Mouse (Mus musculus) testis, adult 2 months (tissue): ENCODE results near the gene Spryd4.

Experiments
- CTCF ChIP-seq: fragments of 200-500 bp; IDR thresholded peaks from 2 replicates; pipeline ENCODE4 v1.5.1; 2012; ENCODE audit warnings: low read depth, mild to moderate bottlenecking, inconsistent platforms, low read length, moderate library complexity; ENCODE audit not compliant: control insufficient read depth, insufficient read depth, insufficient replicate concordance
- POLR2A ChIP-seq: fragments of 200-500 bp; IDR thresholded peaks from 2 replicates; pipeline ENCODE4 v1.6.1; 2012; ENCODE audit warnings: low read depth, mild to moderate bottlenecking, inconsistent platforms, low read length, moderate library complexity; ENCODE audit not compliant: control insufficient read depth

DNA sequence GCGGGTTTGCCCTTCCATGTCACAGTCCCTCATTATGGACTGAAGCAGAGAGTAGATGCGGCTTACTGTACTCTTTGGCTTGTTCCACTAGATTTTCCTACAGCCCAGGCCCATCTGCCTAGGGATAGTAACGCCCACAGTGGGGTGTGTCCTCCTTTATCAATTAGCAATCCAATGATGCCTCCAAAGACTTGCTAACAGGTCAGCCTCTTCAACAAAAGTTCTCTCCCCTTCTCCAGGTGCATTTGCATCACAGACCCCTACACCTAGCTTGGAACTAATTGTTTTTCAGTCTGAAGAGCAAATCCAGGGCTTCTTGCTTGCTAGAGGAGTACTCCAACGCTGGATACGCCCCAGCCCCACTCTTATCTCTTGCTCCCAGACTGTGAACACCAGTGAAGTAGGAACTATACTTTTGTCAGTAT lies 24.4 kb downstream of the Spryd4 start:
- TF ChIP-seq CTCF, result no peak
- no peak for TF ChIP-seq POLR2A
